Mouse (Mus musculus) embryonic fibroblast, embryonic 13.5 days (primary cell): ENCODE measurements around the gene Crisp4. TPM values are rescaled to one million over a fixed set of nuclear protein-coding genes. Genes with fewer than 3 reads are reported as not detected.

Experiments used
- H3K27ac ChIP-seq: 2 replicates; pipeline ENCODE4 v1.5.1; 2012; ENCODE audit warnings: low read length, control low read depth, inconsistent platforms; ENCODE audit not compliant: insufficient read depth
- H3K4me1 ChIP-seq: 2 replicates; pipeline ENCODE4 v1.6.1; 2011; ENCODE audit warnings: low read length; ENCODE audit not compliant: control insufficient read depth, insufficient read depth
- H3K4me3 ChIP-seq: 2 replicates; pipeline ENCODE4 v1.5.1; 2011; ENCODE audit warnings: mild to moderate bottlenecking, control low read depth, low read length; ENCODE audit not compliant: insufficient read depth
- CTCF ChIP-seq: IDR thresholded peaks from 2 replicates; pipeline ENCODE4 v1.5.1; 2011; ENCODE audit warnings: mild to moderate bottlenecking, control low read depth, low read length, moderate library complexity, borderline replicate concordance; ENCODE audit not compliant: insufficient read depth
- POLR2A ChIP-seq: IDR thresholded peaks from 2 replicates; pipeline ENCODE4 v1.6.1; 2011; ENCODE audit warnings: low read depth, mild to moderate bottlenecking, control low read depth, low read length, moderate library complexity
- polyA plus RNA-seq: library from polyadenylated mRNA; stranded (reverse); fragments of >200 nt; gene quantifications from 2 replicates; pipeline ENCODE4 v1.2.4, GENCODE M21; 2011; ENCODE audit warnings: low read depth; ENCODE audit not compliant: missing spikeins, insufficient read length

The Crisp4 gene
- polyA plus RNA-seq, 1 experiment, result not detected

DNA sequence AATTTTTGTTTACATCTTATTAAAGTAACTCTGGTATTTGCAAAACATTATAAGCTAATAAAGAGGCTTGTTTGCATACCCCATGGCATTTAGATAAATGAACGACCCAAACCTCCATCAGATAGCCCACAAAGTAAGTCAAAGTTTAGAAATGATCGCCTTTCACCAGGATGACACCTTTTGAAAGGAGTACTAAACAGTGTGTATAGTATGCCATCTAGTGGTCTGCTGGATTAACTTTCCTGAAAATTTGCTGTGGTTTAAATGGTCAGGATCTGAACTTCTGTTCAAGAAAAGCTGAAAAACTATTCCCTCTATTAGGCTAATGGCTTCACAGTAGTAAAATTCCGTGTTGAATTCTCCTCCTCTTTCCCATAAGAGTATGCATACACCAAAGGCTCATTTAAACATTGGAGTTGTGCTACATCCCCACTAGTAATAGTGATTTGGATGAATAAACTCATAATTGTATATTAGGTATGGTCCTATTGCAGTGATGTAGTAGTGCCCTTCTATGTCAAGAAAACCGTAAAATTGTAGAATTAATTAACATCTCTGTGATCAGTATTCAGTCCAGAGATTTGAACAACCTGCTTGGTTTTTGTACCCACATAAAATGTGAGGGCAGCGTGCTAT is 38.9 kb downstream of the Crisp4 start:
- Histone ChIP-seq H3K4me3 (no peak overlapping the region), H3K27ac (no peak overlapping the region), H3K4me1 (no peaks in the 10 kb centered on the region)
- TF ChIP-seq POLR2A (no peak), CTCF (no peak)

DNA sequence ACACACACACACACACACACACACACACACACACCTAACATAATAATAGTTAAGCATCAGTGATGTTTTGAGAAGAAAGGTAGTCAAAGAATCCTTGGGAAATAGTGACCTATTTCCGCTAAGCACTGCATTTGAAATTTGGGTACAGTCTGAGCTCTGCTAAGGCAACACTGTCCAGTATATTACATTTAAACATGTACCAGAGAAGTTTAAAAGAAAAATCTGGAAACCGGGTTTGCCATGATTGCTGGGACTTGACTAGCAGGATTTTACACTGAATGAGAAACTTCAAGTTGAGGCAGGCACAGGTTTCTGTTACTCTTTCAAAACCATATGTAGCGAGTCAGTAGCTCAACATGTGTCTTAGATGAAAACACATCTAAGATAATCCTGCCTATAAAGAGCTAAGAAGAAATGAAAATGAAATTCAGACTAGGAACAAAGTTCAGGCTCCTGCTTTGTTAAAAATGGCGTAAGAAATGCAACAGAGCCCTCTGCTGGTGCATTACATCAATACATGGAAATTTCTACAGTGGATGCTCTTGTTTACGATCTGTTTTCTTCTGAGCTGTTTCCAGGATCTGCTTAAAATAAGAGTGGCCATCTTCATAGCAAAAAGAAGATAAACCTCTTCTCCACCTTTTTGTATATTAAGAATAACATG is 39.7 kb downstream of the Crisp4 start:
- no peak for TF ChIP-seq POLR2A
- TF ChIP-seq CTCF, result no peak
- Histone ChIP-seq H3K4me3 (no peak overlapping the region), H3K4me1 (no peaks in the 10 kb centered on the region), H3K27ac (no peak overlapping the region)

DNA sequence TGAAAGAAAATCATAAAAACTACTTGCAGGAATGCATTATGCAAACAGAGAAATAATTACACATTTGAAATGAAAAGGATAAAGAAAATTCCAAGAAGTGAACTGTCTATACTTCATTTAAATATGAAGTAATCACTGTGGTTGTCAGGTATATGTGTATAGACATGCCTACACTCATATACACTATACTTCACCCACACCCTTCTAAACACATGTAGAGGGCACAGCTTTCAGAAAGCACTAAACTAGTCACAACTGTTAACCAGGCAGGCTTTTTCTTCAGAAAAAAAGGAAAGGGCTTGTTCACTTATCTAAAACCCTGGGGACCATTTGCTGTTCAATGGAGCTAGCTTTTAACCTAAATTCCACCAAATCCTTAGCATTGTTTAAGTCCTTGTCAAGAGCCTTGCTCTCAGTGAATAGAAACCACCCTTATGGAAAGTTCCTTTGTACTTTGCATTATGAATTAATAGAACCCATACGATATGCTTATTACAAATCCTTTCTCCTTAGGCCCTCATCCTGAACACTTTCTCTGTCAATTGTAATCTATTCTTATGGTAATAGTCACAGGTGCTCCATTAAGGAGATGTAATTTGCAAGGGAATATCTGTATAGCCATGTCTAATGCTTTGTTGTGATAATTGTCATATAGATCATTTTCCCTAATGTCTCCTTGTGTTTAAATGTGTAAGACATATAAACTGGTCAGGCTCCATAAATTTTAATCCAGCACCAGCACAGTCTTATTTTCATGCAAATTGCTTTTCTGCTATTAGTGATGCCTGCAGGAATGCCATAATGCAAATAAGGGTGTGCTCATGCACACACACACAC is 40.5 kb downstream of the Crisp4 start:
- TF ChIP-seq POLR2A (no peak), CTCF (no peak)
- H3K4me1 ChIP-seq, result no peaks in the 10 kb centered on the region
- no peak overlapping the region for H3K4me3 ChIP-seq
- no peak overlapping the region for H3K27ac ChIP-seq

Other genes with a start within 250 kb of the Crisp4 start
- gene Defb18, start 91.5 kb upstream of the Crisp4 start, polyA plus RNA-seq, result not detected in 2 replicates
- not detected in 2 replicates for gene Defb41, start 119.2 kb upstream of the Crisp4 start, polyA plus RNA-seq